Mouse (Mus musculus): ENCODE data around the gene Ahsa1.
"Not testable (repeated sequence)": the region's sequence is repeated elsewhere in the genome, so short reads cannot be mapped to it uniquely, and the experiment has no call there.

Gene Ahsa1

DNA sequence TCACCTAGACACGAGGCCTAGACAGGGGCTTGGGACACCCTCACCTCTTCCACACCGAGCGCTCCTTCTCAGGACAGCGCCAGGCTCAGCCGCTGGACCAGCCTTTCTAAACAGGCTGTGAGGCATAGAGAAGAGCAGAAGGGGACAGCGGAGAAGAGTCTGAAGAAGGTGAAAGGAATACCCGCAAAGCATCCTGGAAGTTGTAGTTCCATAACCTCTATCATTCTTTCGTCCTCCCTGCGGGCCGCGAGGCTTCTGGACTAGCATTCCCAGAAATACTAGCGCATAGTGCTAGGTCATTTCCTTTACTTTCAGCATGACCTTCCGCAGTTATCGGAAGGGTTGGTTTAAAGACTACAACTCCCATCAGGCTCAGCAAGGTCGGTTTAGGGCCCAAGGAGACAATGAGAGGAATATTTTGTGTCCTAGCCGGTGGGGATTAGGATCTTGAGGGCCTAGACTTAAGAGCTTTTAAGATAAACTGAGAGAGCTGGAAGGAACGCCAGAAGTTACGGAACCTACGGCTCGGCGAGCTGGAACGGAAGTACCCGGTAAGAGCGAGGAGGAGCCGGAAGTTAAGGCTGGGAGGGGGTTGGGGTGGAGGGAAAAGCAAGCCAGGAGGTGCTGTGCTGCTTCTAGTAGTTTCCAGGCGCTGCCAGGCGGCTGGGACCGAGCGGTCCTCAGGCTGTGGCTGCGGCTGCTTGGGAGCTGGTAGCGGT is at the start of gene Ahsa1, which contains the start of gene Vipas39:
Gene Ahsa1, plus strand, starts transcription at position 372 of the 719 bp plus-strand sequence.
Gene Vipas39, minus strand, starts transcription at position 149 of the 719 bp plus-strand sequence.
- DNase-seq (ENCODE audit: low read depth): peak; percentile 99

DNA sequence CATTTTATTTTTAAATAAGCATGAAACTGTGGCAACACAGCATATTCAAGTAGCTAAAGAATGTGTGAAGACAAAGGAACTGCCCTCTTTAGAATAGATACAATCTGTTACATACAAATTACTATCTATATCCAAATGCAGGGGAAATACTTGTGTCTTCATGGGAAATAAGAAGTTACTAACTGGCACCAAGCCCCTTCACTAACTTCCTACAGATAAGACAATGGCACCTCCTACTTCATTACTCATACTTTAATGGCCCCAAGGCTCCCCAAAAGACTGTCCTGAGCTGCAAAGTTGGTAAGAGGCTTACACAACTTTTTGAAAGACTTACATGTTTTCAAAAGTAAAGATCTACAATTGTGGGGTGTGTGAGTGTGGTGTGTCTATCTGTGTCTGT is 48.7 kb upstream of the Ahsa1 start:
- peak; percentile 84 for DNase-seq (ENCODE audit: low read depth)

DNA sequence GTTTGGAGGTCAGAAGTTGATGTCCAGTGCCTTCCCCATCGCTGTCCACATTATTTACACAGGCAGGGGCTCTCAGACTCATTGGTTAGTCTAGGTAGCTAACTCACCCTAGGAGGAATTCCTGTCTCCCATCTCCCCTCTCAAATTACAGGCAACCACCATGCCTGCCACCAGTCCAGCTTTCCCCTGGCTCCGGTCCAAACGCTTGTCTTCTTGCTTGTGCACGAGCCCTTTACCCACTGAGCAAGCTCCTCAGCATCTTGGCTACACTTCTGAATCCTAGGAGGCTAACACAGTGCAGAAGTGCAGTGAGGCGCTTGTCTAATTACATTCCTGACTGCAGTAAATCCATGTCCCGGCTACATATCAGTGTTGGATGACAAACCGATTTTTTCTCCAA is 46.9 kb upstream of the Ahsa1 start:
- DNase-seq (ENCODE audit: low read depth): peak; percentile 79

DNA sequence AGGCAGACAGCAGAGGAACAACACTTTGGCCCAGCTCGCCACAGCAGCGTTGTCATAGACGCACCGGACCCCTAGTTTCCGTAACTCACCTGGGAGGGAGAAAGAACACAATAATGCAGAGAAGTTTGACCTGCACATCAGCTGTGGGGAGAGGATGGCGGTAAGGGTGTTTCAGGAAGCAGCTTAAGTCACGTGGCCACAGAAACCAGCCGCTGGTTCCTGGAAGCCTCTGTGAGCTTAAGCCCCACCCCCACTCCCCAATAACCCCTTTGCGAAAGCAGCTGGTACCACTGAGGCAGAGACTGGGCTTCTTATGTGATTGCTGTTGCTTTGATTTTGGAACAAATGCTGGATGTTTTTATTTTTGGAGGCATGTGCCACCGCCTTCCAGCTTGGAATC is 41.3 kb upstream of the Ahsa1 start:
- DNase-seq (ENCODE audit: low read depth): peak; percentile 33

DNA sequence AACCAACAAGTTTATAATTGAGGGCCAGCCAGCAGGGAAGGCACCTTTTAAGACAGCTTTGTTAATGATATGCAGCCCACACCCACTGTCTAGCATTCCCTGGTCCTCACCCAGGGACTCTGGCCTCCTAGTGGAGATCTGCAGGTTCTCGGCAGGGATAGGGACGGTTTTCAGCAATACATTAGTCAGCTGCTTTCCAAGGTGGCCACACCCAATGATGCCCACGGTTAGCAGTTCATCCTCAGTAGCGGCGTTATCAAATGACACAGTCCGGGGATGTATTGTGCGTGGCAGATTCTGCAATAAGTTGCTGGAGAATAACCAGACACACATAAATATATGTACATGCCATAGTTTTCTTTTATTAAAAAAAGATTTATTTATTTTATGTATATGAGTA is 39.5 kb upstream of the Ahsa1 start:
- DNase-seq (ENCODE audit: low read depth): no peak

DNA sequence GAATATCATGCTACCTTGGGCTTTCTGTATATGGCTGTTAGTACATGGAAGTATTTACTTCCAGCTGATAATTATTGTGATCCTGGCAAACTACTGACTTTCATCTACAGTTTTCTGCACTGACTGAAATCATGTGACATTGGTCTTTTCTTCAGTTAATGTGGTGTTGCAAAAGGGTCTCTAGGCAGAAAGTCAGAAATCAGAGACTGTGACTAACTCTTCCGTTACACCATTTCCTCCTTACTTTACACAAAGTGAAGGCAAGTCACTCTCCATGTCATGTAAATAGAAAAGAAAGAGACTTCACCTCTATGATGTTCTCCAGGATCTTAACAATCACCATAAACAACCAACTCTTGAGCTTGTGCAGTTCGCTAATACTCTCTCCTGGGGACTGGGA is 36.6 kb upstream of the Ahsa1 start:
- DNase-seq (ENCODE audit: low read depth): peak; percentile 76

DNA sequence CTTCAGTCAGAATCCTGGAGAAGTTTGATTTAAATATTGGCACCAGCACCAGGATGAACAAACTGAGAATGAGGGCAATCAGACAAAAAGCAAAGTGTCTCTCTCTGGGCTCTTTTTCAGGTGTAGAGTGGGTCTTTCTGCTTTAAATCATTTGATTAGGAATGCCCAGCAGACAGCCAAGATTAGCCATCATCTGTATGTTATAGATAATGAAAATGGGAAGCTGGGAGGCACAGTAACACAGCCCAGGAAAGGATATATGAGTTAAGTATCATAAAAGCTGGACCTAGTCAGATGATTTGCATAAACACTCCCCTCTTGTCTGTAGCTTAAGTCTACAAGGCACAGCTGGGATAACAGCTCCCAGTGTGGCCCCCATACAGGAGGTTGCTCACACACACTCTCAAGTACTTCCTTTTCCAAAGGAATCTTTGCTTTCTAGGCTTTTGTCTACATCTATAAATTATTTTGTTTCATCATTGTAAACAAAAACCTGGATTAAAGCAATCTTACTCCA is 35.8 kb upstream of the Ahsa1 start:
- DNase-seq (ENCODE audit: low read depth): no peak

DNA sequence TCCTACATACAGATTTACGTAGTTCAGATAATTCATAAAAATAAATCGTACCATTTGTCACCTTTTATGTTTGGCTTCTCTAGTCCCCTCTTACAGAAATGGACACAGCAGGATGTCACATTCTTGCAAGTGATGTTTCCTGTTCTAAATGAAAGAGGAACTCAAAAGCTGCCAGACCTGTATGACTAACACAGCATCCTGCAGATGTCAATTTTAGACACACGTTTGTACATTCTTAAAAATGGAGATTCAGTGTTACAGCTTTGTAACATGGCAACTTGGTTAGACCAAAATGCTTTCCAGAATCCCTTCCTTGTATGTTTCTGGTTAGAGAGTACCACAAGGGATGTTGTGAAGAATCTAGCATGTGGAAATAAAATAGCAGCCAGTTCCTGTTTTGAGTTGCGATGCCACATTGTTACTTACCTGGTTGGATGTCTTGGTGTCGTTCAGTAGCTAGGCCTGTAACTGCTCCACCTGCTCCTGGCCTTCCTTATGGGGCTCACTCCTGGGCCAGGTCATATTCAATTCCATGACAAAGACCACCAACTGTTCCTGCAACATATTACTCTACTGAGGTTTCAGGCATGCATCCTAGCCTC is 29.3 kb upstream of the Ahsa1 start:
- DNase-seq (ENCODE audit: low read depth): peak; percentile 80

DNA sequence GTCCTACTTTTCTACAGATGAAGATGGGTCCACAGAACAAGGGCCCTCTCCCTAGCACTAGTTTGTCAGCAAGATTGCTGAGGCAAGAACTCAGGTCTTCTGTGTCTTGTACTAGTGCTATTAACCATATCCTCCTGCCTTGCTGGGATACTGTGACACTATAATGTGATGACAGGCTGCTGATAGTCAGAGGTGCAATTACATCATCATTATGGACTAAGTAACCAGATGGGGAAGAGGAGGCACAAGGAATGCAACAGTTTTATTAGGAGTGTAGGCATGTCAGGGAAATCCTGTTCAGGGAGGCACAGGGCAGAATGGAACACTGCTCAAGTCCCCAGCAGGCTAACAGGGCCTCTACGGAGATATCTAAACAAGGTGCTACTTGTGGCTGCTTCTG is 27.6 kb upstream of the Ahsa1 start, which contains the start of gene Noxred1:
Gene Noxred1, minus strand, starts transcription at position 101 of the 400 bp plus-strand sequence.
- no peak for DNase-seq (ENCODE audit: low read depth)

DNA sequence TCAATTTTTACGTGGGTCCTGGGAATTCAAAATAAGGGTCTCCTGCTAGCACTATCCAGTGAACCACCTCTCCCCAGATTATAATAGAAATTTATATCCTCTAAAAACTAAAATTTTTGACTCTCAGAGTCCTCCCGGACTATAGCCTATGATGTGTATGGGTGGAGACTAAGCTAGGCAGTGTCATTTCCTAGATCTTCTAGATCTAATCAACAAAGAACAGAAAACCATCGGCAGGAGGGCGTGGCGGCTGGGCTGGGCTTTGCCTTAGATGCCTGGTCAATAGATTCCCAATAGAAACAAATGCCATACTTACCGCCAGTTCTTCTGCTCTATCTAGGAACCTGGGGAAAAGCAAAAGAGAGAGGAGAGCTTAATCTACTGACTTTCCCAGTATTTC is 16.1 kb upstream of the Ahsa1 start:
- DNase-seq (ENCODE audit: low read depth): no peak

DNA sequence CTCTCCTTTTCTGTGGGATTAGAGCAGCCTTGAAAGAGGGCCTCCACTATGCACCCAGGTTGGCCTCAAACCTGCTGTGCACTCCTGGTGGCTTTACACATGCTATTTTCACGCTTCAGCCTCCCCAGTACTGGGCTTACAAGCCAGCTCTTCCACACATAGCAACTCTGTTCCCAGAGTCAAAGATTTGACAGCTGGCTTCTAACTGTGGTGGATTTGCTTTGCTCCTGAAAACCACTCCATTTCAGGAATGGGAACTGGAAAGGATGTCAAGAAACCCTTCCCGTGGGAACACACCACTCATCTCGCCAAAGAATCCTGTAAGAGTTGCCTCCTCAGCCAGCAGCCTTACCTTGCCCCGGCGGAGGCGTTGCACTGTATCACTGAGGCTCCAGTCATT is 12.4 kb upstream of the Ahsa1 start:
- DNase-seq (ENCODE audit: low read depth): no peak

DNA sequence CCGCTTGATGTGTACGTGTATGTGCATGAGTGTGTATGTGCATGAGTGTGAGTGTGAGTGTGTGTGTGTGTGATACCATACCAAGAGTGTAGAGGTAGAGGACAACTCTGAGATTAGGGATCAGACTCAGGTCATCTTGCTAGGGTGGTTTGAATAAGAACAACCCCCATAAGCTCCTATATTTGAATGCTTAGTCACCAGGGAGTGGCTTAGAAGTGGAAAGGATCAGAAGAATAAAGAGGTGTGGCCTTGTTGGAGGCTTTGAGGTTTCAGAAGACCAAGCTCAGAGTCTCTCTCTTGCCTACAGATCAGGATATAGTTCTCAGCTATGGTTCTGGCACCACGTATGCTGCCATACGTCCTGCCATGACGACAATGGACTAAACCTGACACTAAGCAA is 9.7 kb upstream of the Ahsa1 start:
- DNase-seq (ENCODE audit: low read depth): peak; percentile 66

DNA sequence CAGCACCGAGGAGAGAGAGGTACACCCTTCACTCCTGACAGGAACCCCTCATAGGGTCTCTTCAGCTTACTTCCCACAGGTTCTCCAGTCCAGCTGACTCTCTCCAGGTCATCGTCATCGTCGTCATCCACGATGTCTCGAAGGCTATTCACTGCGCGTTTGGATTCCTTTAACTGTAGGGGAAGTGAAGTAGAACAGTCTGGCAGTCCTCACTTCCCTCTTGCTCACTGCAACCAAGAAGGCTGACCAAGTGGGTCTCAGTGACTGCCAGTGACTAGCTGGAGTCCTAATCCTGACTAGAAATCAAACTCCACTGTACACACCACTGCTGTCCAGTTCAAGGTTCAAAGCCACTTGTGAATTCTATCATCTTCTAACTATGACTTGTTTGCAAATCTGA is 5.7 kb upstream of the Ahsa1 start:
- no peak for DNase-seq (ENCODE audit: low read depth)

DNA sequence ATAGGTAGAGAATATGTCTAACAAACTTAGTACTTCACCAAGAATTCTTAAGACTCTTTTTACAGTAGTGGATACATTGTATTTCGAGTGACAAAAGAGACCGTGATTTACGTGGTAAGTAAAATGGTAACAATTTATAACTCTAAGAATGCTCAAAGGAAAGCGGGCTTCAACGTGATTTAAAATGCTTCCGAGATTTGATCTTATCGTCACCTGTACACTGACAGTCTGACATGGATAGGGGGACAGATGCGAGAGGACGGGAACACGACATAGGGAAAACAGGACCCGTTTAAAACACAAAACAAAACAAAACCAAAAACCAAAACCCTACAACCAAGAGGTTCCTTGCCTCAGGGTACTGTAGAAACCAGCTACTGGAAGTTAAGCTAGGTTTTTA is 835 bp upstream of the Ahsa1 start:
- DNase-seq (ENCODE audit: low read depth): peak; percentile 45

DNA sequence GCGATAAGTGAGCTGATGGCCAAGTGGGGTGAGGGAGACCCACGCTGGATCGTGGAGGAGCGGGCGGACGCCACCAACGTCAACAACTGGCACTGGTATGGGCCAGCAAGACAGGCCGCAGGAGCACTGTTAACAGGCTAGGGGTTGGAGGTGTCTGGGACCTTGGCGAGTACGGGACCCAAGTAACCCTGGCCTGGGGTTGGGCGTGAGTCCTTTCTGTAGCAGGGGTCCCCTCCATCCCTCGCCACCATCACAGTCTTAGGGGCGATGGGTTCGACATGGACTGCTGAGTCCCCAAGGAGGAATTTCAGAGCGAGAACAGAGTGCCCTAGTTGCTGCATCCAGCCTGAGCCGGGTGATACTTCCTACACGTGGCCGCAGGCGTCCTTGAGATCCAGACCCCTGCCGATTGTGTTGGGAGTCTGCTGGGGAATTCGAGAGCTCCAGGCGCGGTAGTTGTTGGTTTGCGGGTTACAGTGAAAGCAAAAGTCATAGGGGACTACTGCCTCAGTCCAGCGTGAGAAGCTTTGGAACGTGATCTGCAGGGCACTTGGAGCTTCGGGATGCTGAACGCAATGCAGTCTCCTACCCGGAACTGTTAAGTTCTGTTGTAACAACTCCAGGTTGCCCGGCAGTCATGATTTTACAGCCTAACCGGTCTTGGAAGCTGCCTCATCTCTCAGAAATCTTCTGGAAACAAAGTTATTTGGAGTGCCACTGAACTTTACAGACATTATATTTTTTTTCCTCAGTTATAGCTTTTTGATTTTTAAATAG is 736 bp downstream of the Ahsa1 start:
- DNase-seq (ENCODE audit: low read depth): peak; percentile 67

DNA sequence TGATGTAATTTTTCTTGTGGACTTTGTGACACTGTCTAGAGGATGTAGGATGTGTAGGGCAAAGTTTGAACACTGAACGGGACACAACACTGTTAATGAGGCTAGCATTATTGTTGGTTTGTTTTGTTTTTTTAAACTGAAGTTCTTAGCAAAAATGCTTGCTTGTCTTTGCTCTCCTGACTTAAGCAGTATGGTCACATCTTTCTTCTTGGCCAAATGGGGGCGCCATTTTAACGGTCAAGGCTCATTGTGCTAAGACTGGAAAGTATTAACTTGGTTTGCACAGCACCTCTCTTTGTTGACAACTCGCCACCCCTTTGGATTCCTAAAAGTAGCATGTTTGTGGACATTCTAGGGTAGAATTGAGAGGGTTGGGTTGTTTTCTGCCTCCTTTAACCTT is 1.4 kb downstream of the Ahsa1 start:
- peak; percentile 87 for DNase-seq (ENCODE audit: low read depth)

DNA sequence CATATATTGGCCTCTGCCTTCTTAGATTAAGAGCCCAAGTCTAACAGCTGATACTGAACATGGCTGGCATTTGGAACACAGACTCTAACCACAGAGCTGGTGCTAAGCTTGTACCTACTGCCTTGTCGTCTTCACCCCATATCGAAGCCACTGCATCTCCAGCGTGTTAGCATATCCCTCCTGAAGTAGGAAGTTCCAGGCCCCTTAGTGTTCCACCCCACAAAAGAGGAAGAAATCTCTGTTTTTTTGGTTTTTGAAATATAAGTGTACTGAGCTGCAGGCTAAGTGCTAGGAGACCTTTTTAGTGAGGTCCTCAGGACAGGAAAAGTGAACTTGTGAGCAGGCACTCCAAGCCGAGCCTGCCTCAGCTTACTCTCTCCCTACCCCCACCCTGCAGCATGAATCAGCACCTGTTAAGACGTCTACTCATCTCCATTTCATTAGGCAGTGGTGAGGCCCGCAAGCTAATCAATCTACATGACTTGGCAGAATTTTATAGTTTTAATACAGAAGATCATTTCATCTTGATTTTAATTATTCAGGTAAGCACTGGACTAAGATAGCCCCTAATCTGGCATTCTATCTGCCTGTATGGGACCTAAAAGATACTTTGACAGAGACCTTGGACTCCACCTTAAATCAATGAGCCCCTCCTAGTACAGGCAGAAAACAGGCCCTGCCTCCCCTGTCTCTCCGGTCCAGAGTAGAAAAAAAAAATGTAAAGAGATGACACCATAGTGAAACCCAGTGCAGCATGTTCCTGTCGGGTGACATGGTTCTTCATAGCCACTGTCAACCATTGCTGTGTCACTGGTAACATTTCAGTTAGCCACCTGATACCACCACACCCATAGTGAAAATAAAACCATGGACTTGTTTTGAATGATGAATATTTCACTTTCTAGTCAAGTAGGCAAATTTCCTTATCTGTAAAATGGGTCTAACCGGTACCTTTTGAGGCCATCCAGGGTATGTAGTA is 8.9 kb downstream of the Ahsa1 start:
- no peak for DNase-seq (ENCODE audit: low read depth)

DNA sequence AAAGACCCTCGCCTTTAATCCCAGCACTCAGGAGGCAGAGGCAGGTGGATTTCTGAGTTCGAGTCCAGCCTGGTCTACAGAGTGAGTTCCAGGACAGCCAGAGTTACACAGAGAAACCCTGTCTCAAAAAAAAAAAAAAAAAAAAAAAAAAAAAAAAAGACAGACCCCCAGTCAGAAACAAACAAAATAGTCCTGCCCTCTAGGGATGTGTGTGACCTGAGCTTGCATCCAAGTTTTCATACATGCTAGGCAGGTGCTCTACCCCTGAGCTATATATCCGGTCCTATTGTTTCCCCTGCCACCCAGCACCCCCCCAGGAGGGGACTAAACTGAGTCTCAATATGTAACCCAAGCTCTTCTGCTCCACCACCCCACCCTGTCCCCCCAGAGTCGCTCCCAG is 11.0 kb downstream of the Ahsa1 start:
- not testable (repeated sequence) for DNase-seq (ENCODE audit: low read depth)

DNA sequence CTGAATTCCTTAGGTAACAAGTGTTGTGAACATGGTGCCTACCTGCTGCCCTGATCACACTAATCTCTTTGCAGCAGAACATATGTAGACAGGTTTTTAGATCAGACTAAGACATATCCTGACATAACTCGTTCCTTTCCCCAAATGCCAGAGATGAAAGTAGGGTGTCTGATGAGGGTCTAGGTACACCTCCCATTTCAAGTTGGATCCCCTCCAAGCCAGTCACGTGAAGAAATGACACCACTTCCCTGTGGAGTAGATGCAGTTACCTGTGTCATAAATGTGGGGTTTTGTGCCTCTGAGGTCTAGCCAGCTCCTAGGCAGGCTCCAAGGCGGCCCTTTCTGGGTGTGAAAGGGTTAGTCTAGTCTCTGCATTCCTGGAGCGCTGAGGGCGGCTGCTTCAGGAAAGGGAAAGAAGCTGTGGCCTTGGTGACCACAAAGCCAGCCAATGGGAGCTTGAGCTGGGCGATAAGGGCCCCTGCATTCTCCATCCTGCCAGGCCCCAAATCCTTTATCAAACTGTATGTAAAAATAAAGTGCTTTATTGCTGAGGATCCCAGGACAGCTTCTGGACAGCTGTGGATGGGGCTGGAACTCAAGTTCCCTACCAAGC is 11.9 kb downstream of the Ahsa1 start:
- DNase-seq (ENCODE audit: low read depth): peak; percentile 71

DNA sequence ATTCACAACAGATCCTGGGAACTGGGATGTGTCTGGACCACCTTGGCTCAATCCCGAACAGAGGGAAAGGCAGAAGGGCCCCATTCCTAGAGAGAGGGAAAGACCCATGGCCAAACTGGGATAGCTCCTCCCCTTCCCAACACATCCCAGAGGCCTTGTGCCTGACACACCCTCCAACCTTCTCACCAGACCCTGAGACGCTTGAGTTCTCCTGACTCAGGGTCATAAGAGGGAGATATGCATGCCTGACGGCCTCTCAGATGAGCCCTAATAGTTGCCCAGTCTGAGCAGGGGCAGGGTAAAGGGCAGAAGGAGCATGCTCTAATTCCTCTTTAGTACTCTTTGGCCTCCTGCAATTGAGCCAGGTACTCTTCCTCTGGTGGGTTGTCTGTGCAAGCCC is 13.1 kb downstream of the Ahsa1 start:
- DNase-seq (ENCODE audit: low read depth): no peak

DNA sequence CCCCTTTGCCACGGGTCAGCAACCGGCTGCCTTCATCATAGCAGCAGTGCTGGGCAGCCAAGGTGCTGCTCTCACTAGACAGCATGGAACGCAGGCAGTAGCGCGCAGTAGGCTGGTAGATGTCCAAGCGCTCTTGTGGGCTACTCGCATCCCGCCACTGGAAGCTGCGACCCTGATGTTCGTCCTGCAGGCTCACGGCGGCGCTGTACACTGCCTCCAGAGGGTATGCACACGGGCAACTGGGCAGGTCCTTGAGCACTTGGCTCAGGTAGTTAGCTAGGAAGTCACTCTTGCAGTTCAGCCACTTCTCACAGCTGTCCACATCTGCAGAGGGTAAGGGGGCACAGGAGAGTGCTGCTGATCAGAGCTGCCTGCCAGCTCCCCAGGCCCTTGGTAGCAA is 13.6 kb downstream of the Ahsa1 start:
- DNase-seq (ENCODE audit: low read depth): no peak
